Mouse (Mus musculus) erythroblast, embryonic 14.5 days (primary cell): ENCODE results near the gene Trpm6.

Source experiments
- GATA1 ChIP-seq: IDR thresholded peaks from 2 replicates; pipeline ENCODE4 v1.6.1; 2012; ENCODE audit warnings: low read length, inconsistent platforms, mixed read lengths
- TAL1 ChIP-seq: IDR thresholded peaks from 3 replicates; pipeline ENCODE4 v1.6.1; 2012; ENCODE audit warnings: low read length, inconsistent platforms, mixed read lengths

GRCm38 (mm10) chr19:18815170-18815569, 65.4 kb downstream of the Trpm6 start:
- TF ChIP-seq GATA1 (no peak), TAL1 (no peak)
